Mouse (Mus musculus): ENCODE data around the gene Slc25a13. TPM values are rescaled to one million over a fixed set of nuclear protein-coding genes. Genes with fewer than 3 reads are reported as not detected.

Slc25a13 gene
- total RNA-seq (2021), result 10 to 100 TPM; 50.9 to 60.0 TPM
- long read RNA-seq, experiment 1, transcript Slc25a13-201 (18 exons, 3,067 nt), result major isoform, 8 of 38 reads
- long read RNA-seq, experiment 1, partial matches to known transcripts, result 5 of 38 reads
- long read RNA-seq, experiment 1, other reads (novel, unspliced or antisense), result 25 of 38 reads
- long read RNA-seq, experiment 2, transcript Slc25a13-201 (18 exons, 3,067 nt), result major isoform, 14 of 81 reads
- long read RNA-seq, experiment 2, partial matches to known transcripts, result 9 of 81 reads
- long read RNA-seq, experiment 2, other reads (novel, unspliced or antisense), result 58 of 81 reads

GRCm38 (mm10) chr6:6216507-6217285, at the start of gene Slc25a13:
Gene Slc25a13 (minus strand): TSS chr6:6217173.
- DNase-seq (ENCODE audit: low spot score in 2 of 2), result peak; percentile 61 to 64

GRCm38 (mm10) chr6:6265761-6266160, 48.8 kb upstream of the Slc25a13 start:
- DNase-seq (ENCODE audit: low spot score in 2 of 2), result no peak

- DNase-seq (ENCODE audit: low spot score in 2 of 2), result no peak
Measured at GRCm38 (mm10) chr6:6263293-6263911, 46.4 kb upstream of the Slc25a13 start.

GRCm38 (mm10) chr6:6260917-6261316, 43.9 kb upstream of the Slc25a13 start:
- no peak for DNase-seq (ENCODE audit: low spot score in 2 of 2)

GRCm38 (mm10) chr6:6248500-6248899, 31.5 kb upstream of the Slc25a13 start:
- DNase-seq (ENCODE audit: low spot score in 2 of 2), result no peak

GRCm38 (mm10) chr6:6243828-6244227, 26.9 kb upstream of the Slc25a13 start:
- DNase-seq (ENCODE audit: low spot score in 2 of 2), result no peak

GRCm38 (mm10) chr6:6242114-6242513, 25.1 kb upstream of the Slc25a13 start:
- DNase-seq (ENCODE audit: low spot score in 2 of 2), result no peak

- DNase-seq (ENCODE audit: low spot score in 2 of 2), result no peak
Measured at GRCm38 (mm10) chr6:6236788-6237298, 19.9 kb upstream of the Slc25a13 start.

GRCm38 (mm10) chr6:6230262-6230661, 13.3 kb upstream of the Slc25a13 start:
- DNase-seq (ENCODE audit: low spot score in 2 of 2), result no peak

- DNase-seq (ENCODE audit: low spot score in 2 of 2), result no peak
Measured at GRCm38 (mm10) chr6:6222721-6223120, 5.7 kb upstream of the Slc25a13 start.

GRCm38 (mm10) chr6:6220574-6220973, 3.6 kb upstream of the Slc25a13 start:
- DNase-seq (ENCODE audit: low spot score in 2 of 2), result no peak

GRCm38 (mm10) chr6:6219661-6220370, 2.8 kb upstream of the Slc25a13 start:
- DNase-seq (ENCODE audit: low spot score in 2 of 2), result no peak

GRCm38 (mm10) chr6:6217286-6217625, 283 bp upstream of the Slc25a13 start:
- no peak for DNase-seq (ENCODE audit: low spot score in 2 of 2)

GRCm38 (mm10) chr6:6216120-6216506, 860 bp downstream of the Slc25a13 start:
- no peak for DNase-seq (ENCODE audit: low spot score in 2 of 2)

GRCm38 (mm10) chr6:6212360-6213310, 4.3 kb downstream of the Slc25a13 start:
- no peak for DNase-seq (ENCODE audit: low spot score in 2 of 2)

- no peak for DNase-seq (ENCODE audit: low spot score in 2 of 2)
Measured at GRCm38 (mm10) chr6:6211958-6212357, 5.0 kb downstream of the Slc25a13 start.

- no peak for DNase-seq (ENCODE audit: low spot score in 2 of 2)
Measured at GRCm38 (mm10) chr6:6210637-6211036, 6.3 kb downstream of the Slc25a13 start.

GRCm38 (mm10) chr6:6208351-6209059, 8.5 kb downstream of the Slc25a13 start:
- DNase-seq (ENCODE audit: low spot score in 2 of 2), result no peak

- DNase-seq (ENCODE audit: low spot score in 2 of 2), result no peak
Measured at GRCm38 (mm10) chr6:6207836-6208235, 9.1 kb downstream of the Slc25a13 start.

GRCm38 (mm10) chr6:6207395-6207794, 9.6 kb downstream of the Slc25a13 start:
- no peak for DNase-seq (ENCODE audit: low spot score in 2 of 2)

All from adrenal gland, postnatal 4 days (tissue).